Comparison of ENCODE assay signal across 9 mouse cellular contexts in genomic region chr4:98702201-98702894, GRCm38 (mm10). TPM values are rescaled to one million over a fixed set of nuclear protein-coding genes. Genes with fewer than 3 reads are reported as not detected.
DNase-seq lines count a peak whose midpoint lies in the region; ATAC-seq lines count a peak whose summit lies in the region.
"Had no signal": no experiment of that assay in that cellular context is flagged by ENCODE, and none has a peak within 500 bp of the region (broad histone marks: within the 10 kb centered on the region; RNA-seq: fewer than 3 reads in every experiment).

No protein-coding gene starts in this region.

- H3K4me3 ChIP-seq in liver, embryonic 12.5 days, result no peak overlapping the region
- no peak overlapping the region for H3K4me3 ChIP-seq in midbrain, embryonic 16.5 days (ENCODE audit: low read depth, low read length)

- peak; percentile 56 for DNase-seq in liver
- peak; percentile 83 for DNase-seq in embryo, embryonic 11 days
- DNase-seq in gastrocnemius, postnatal 36 days, result peak; percentile 44 to 53
- DNase-seq in kidney, adult 18-20 months, result peak; percentile 81
- peak; percentile 77 for DNase-seq in left cerebral cortex, postnatal 4 days
- DNase-seq in testis, postnatal 10 days (ENCODE audit: low spot score), result peak; percentile 86

- 0 out of 2 replicates have a peak, but pooled peaks cover 3% of the 10 kb centered on the region for H3K4me1 ChIP-seq in liver, embryonic 12.5 days
- 0 out of 2 replicates have a peak, but pooled peaks cover 2% of the 10 kb centered on the region for H3K4me1 ChIP-seq in midbrain, embryonic 16.5 days (ENCODE audit: control insufficient read depth, insufficient read depth, low read length)

- WGBS in liver, embryonic 12.5 days (ENCODE audit: insufficient replicate concordance), result 32% methylated on average over 12 of the region's 12 CpGs
- 29% methylated on average over 12 of the region's 12 CpGs for WGBS in midbrain, embryonic 16.5 days

- intact Hi-C loops in gastrocnemius, postnatal 36 days (cut with DNase I), result loop anchor here (2.0 kb wide), 1 partner anchor 158 kb away; no protein-coding TSS in a partner anchor
- intact Hi-C loops in left cerebral cortex, postnatal 4 days (cut with DNase I), result no loop called here

- H3K36me3 ChIP-seq in liver, embryonic 12.5 days, result no peaks in the 10 kb centered on the region
- H3K36me3 ChIP-seq in midbrain, embryonic 16.5 days (ENCODE audit: control insufficient read depth, insufficient read depth, low read length), result no peaks in the 10 kb centered on the region

- H3K9ac ChIP-seq in liver, embryonic 12.5 days, result no peak overlapping the region
- H3K9ac ChIP-seq in midbrain, embryonic 16.5 days (ENCODE audit: low read depth, low read length), result no peak overlapping the region

- no peaks in the 10 kb centered on the region for H3K27me3 ChIP-seq in liver, embryonic 12.5 days (replicated peaks)
- no peaks in the 10 kb centered on the region for H3K27me3 ChIP-seq in midbrain, embryonic 16.5 days (ENCODE audit: control insufficient read depth, insufficient read depth, low read depth, low read length)
- H3K27me3 ChIP-seq: CH12.LX had no signal

- H3K27ac ChIP-seq in liver, embryonic 12.5 days, result no peak overlapping the region
- H3K27ac ChIP-seq in midbrain, embryonic 16.5 days (ENCODE audit: low read length), result no peak overlapping the region

- no peak for ATAC-seq in liver, embryonic 12.5 days
- peak; percentile 73 for ATAC-seq in midbrain, embryonic 16.5 days

- H3K9me3 ChIP-seq in liver, embryonic 12.5 days (replicated peaks), result no peaks in the 10 kb centered on the region
- H3K9me3 ChIP-seq in midbrain, embryonic 16.5 days (replicated peaks; ENCODE audit: control insufficient read depth, low read length, poor library complexity, severe bottlenecking), result no peaks in the 10 kb centered on the region

- H3K4me2 ChIP-seq in liver, embryonic 12.5 days, result no peak overlapping the region
- no peak overlapping the region for H3K4me2 ChIP-seq in midbrain, embryonic 16.5 days (ENCODE audit: low read length)

RNA-seq across cellular contexts. Expression of gene L1td1, which starts 24.2 kb away (rescaled TPM):
- not detected in 2 replicates for polyA plus RNA-seq in liver, embryonic 12.5 days (2016; fragmentation: Nextera tagmentation; extraction: Ambion mirVana)
- not detected for total RNA-seq in gastrocnemius, postnatal 36 days (2021)
- total RNA-seq in left cerebral cortex, postnatal 4 days (2021), result not detected
- polyA plus RNA-seq in midbrain, embryonic 16.5 days (2015; fragmentation: Nextera tagmentation; extraction: Ambion mirVana), result not detected in 2 replicates
- total RNA-seq: CH12.LX had no signal
